Mouse (Mus musculus) heart, embryonic 11.5 days (tissue): ENCODE measurements around the gene Ppm1j. TPM values are rescaled to one million over a fixed set of nuclear protein-coding genes. Genes with fewer than 3 reads are reported as not detected.

Experiments
- ATAC-seq: fragments of 200-750 bp; cut with Nextera tagmentation; replicated peaks from 2 replicates; pipeline ENCODE4 v1.8.0; 2017; ENCODE audit warnings: moderate library complexity; ENCODE audit not compliant: insufficient number of reproducible peaks, low FRiP score, low TSS enrichment
- H3K27ac ChIP-seq: fragments of 300-500 bp; sonication (generic); 2 replicates; pipeline ENCODE4 v1.5.1; 2014; ENCODE audit warnings: mild to moderate bottlenecking, low read depth, low read length
- H3K27me3 ChIP-seq: fragments of 300-500 bp; sonication (generic); 2 replicates; pipeline ENCODE4 v1.6.1; 2014; ENCODE audit warnings: mild to moderate bottlenecking, low read length, mixed read lengths; ENCODE audit not compliant: control insufficient read depth, insufficient read depth
- H3K36me3 ChIP-seq: fragments of 300-500 bp; sonication (generic); 2 replicates; pipeline ENCODE4 v1.6.1; 2014; ENCODE audit warnings: mild to moderate bottlenecking, low read length, moderate library complexity, mixed read lengths; ENCODE audit not compliant: control insufficient read depth, insufficient read depth
- H3K4me1 ChIP-seq: fragments of 300-500 bp; sonication (generic); 2 replicates; pipeline ENCODE4 v1.6.1; 2014; ENCODE audit warnings: low read length; ENCODE audit not compliant: control insufficient read depth, insufficient read depth
- H3K4me2 ChIP-seq: fragments of 300-500 bp; sonication (generic); 2 replicates; pipeline ENCODE4 v1.6.1; 2014; ENCODE audit warnings: mild to moderate bottlenecking, moderate library complexity
- H3K4me3 ChIP-seq: fragments of 300-500 bp; sonication (generic); 2 replicates; pipeline ENCODE4 v1.5.1; 2014; ENCODE audit warnings: low read depth, low read length
- H3K9ac ChIP-seq: fragments of 300-500 bp; sonication (generic); 2 replicates; pipeline ENCODE4 v1.6.1; 2014; ENCODE audit warnings: mild to moderate bottlenecking, low read depth, low read length, moderate library complexity
- H3K9me3 ChIP-seq: fragments of 300-500 bp; sonication (generic); replicated peaks from 2 replicates; pipeline ENCODE4 v1.6.1; 2016; ENCODE audit warnings: low read length; ENCODE audit not compliant: control insufficient read depth
- WGBS: fragments of 180-500 bp; shearing (Covaris S2); extraction: QIAGEN DNeasy Blood & Tissue Kit; methylation state at CpG from one replicate; pipeline ENCODE4 v1.1.7; 2014; ENCODE audit not compliant: insufficient replicate concordance; 5-methylcytosine and 5-hydroxymethylcytosine counted together
- polyA plus RNA-seq: library from polyadenylated mRNA; unstranded; fragments of >200 nt; fragmentation: Nextera tagmentation; extraction: Ambion mirVana; gene quantifications from 2 replicates; pipeline ENCODE4 v1.2.1, GENCODE M21; 2014

Ppm1j gene
- polyA plus RNA-seq, 1 experiment from 2014 or later = 23.5 TPM

GRCm38 (mm10) chr3:104789312-104789605 is 8.4 kb downstream of the Ppm1j start:
- Histone ChIP-seq H3K27me3 (no peaks in the 10 kb centered on the region; the same call in 1 of the 2 replicates), H3K4me3 (peak overlapping the region; percentile 71), H3K4me1 (peaks cover 41% of the 10 kb centered on the region), H3K4me2 (peak overlapping the region; percentile 90), H3K36me3 (peaks cover 13% of the 10 kb centered on the region), H3K27ac (peak overlapping the region; percentile 90), H3K9ac (peak overlapping the region; percentile 76), H3K9me3 (no peaks in the 10 kb centered on the region)
- no peak for ATAC-seq
- WGBS = 0% methylated on average over 10 of the region's 10 CpGs

DNA sequence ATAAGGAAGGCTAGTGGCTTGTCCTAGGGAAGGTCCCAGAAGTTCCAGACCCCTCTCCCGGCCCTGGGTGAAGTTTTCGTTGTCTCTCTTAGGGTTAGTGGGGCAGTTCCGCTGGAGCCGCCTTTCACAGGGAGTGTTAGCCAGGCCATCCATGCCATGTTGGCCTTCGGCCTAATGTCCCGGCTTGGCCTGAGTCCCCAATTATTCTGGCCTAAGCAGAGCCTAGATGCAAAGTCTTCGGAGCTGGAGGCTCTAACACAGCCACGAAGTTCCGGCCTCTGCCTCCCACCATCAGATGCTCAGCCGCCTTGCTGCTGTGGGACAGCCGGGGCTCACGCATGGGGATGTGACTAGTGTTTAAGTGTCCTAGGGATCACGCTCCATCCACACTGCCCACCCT is 9.0 kb downstream of the Ppm1j start:
- Histone ChIP-seq H3K9me3 (no peaks in the 10 kb centered on the region), H3K4me3 (peak overlapping the region; percentile 71), H3K9ac (peak overlapping the region; percentile 76), H3K36me3 (peaks cover 13% of the 10 kb centered on the region), H3K27ac (peak overlapping the region; percentile 90), H3K4me1 (peaks cover 44% of the 10 kb centered on the region), H3K4me2 (peak overlapping the region; percentile 90), H3K27me3 (no peaks in the 10 kb centered on the region; the same call in 1 of the 2 replicates)
- no peak for ATAC-seq
- WGBS = 18% methylated on average over 13 of the region's 13 CpGs

DNA sequence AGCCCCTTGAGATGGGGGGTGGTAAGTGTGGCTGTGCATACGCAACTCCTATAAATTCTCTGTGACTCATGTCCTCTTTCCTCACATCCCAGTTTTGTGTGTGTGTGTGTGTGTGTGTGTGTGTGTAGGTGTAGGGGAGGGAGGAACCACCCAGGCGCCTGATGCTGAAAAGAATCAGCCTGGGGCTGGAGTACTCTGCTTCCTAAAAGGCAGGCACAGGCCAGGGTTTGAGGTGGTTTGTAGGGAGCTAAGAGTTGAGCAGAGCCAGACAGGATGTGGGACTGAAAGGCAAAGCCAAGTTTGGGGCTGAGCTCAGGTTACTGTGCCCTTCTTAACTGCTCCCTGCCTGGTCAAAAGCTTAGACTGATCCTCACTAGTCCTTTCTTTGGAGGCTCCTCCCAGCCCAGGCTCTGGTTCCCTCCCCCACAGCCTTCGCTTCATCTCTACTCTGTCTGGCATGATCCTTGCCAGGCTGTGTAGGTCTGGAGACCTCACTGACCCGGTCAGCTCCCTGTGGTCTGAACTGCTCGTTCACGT is 9.6 kb downstream of the Ppm1j start:
- peaks cover 13% of the 10 kb centered on the region for H3K36me3 ChIP-seq
- no peaks in the 10 kb centered on the region for H3K9me3 ChIP-seq
- H3K9ac ChIP-seq = peak overlapping the region; percentile 76
- H3K4me1 ChIP-seq = peaks cover 50% of the 10 kb centered on the region
- H3K27ac ChIP-seq = peak overlapping the region; percentile 90
- H3K27me3 ChIP-seq = no peaks in the 10 kb centered on the region; the same call in 1 of the 2 replicates
- 8% methylated on average over 6 of the region's 6 CpGs for WGBS
- ATAC-seq = 0 out of 2 replicates have a peak, but pooled peaks have one; percentile 7
- H3K4me3 ChIP-seq = peak overlapping the region; percentile 71
- H3K4me2 ChIP-seq = peak overlapping the region; percentile 90

GRCm38 (mm10) chr3:104791017-104791416 is 10.2 kb downstream of the Ppm1j start:
- Histone ChIP-seq H3K36me3 (peaks cover 17% of the 10 kb centered on the region), H3K27ac (peak overlapping the region; percentile 90), H3K27me3 (no peaks in the 10 kb centered on the region), H3K9me3 (no peaks in the 10 kb centered on the region), H3K4me3 (peak overlapping the region; percentile 71), H3K9ac (peak overlapping the region; percentile 76; the same call in 1 of the 2 replicates), H3K4me1 (peaks cover 56% of the 10 kb centered on the region), H3K4me2 (peak overlapping the region; percentile 90)
- 15% methylated on average over 4 of the region's 4 CpGs for WGBS
- no peak for ATAC-seq

DNA sequence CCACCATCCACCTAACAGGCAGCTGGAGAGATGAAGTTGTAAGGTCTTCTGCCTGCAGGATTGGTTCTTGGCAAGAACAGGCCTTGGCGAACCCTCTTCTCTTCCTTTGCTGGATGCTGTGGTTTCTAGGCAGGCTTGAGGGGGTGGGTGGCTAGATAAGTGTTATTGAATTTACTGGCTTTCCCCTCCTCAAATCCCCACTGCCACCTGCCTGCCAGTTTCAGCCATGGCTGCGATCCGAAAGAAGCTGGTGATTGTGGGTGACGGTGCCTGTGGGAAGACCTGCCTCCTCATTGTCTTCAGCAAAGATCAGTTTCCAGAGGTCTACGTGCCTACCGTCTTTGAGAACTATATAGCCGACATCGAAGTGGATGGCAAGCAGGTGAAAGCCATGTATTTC is 10.8 kb downstream of the Ppm1j start:
- peak overlapping the region; percentile 76; the same call in 1 of the 2 replicates for H3K9ac ChIP-seq
- H3K4me3 ChIP-seq = no peak overlapping the region
- peak overlapping the region; percentile 90; the same call in 1 of the 2 replicates for H3K27ac ChIP-seq

DNA sequence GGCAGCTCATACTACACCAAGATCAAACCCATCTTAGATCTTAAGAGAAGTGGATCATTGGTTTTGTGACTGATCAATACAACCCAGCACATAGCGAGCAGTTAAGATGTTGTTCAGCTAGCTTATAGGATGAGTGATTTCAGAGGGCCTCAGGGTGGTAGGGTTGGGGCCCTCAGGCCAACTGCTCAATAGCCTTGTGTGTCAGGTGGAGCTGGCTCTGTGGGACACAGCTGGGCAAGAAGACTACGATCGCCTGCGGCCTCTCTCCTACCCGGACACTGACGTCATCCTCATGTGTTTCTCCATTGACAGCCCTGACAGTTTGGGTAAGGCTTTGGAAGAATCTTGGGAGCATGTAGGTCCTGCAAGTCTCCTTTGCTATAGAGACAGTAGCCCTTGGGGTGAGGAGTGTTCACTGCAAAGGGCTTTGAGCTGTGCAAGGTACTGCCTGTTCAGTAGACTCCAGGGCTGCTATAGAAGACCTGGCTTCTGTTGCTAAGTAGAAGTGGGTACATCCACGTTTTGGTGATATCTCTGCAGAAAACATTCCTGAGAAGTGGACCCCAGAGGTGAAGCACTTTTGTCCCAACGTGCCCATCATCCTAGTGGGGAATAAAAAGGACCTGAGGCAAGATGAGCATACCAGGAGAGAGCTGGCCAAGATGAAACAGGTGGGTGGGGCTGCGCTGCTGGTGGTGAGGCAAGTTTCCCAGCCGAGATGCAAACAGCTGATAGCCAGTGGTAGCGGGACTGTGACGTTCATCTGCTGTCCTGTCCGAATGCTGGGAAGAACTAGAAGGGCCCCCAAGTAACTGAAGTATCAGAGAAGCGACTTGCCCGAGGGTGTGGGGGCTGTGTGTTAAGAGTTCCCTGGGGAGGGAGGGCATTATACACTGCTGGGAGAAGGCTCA is 11.8 kb downstream of the Ppm1j start:
- H3K4me1 ChIP-seq = peaks cover 59% of the 10 kb centered on the region
- peaks cover 26% of the 10 kb centered on the region for H3K36me3 ChIP-seq
- no peak for ATAC-seq
- H3K9me3 ChIP-seq = no peaks in the 10 kb centered on the region
- H3K27ac ChIP-seq = peak overlapping the region; percentile 86; the same call in 1 of the 2 replicates
- no peak overlapping the region for H3K4me3 ChIP-seq
- WGBS = 63% methylated on average over 15 of the region's 15 CpGs
- peak overlapping the region; percentile 8; the same call in 1 of the 2 replicates for H3K4me2 ChIP-seq
- H3K9ac ChIP-seq = no peak overlapping the region; the same call in 1 of the 2 replicates
- H3K27me3 ChIP-seq = no peaks in the 10 kb centered on the region

More for the DNA sequence above, 10.8 kb downstream of the Ppm1j start:
- peak overlapping the region; percentile 90; the same call in 1 of the 2 replicates for H3K4me2 ChIP-seq
- WGBS = 90% methylated on average over 8 of the region's 8 CpGs
- H3K4me1 ChIP-seq = peaks cover 59% of the 10 kb centered on the region
- H3K27me3 ChIP-seq = no peaks in the 10 kb centered on the region
- H3K9me3 ChIP-seq = no peaks in the 10 kb centered on the region
- H3K36me3 ChIP-seq = peaks cover 22% of the 10 kb centered on the region
- no peak for ATAC-seq

GRCm38 (mm10) chr3:104793871-104794828 is 13.3 kb downstream of the Ppm1j start:
- H3K36me3 ChIP-seq = peaks cover 26% of the 10 kb centered on the region
- peaks cover 59% of the 10 kb centered on the region for H3K4me1 ChIP-seq
- H3K27me3 ChIP-seq = no peaks in the 10 kb centered on the region
- peak overlapping the region; percentile 25 for H3K4me2 ChIP-seq
- H3K4me3 ChIP-seq = no peak overlapping the region
- peak; percentile 90 for ATAC-seq
- no peaks in the 10 kb centered on the region for H3K9me3 ChIP-seq
- H3K9ac ChIP-seq = no peak overlapping the region
- peak overlapping the region; percentile 86 for H3K27ac ChIP-seq
- 31% methylated on average over 20 of the region's 20 CpGs for WGBS

GRCm38 (mm10) chr3:104794953-104795470 is 14.2 kb downstream of the Ppm1j start:
- Histone ChIP-seq H3K9ac (no peak overlapping the region), H3K4me3 (no peak overlapping the region), H3K27me3 (no peaks in the 10 kb centered on the region), H3K4me1 (peaks cover 58% of the 10 kb centered on the region), H3K27ac (peak overlapping the region; percentile 85), H3K4me2 (peak overlapping the region; percentile 25), H3K36me3 (peaks cover 34% of the 10 kb centered on the region), H3K9me3 (no peaks in the 10 kb centered on the region)
- ATAC-seq = no peak
- 47% methylated on average over 11 of the region's 12 CpGs for WGBS
